Mouse (Mus musculus) bone marrow, adult 2 months (tissue): ENCODE data around the gene Ttll3.

ENCODE experiments used
- CTCF ChIP-seq: fragments of 200-500 bp; IDR thresholded peaks from 2 replicates; pipeline ENCODE4 v1.5.1; 2011; ENCODE audit warnings: low read length, control low read depth; ENCODE audit not compliant: control insufficient read depth, insufficient read depth
- POLR2A ChIP-seq: fragments of 200-500 bp; IDR thresholded peaks from 2 replicates; pipeline ENCODE4 v1.6.1; 2011; ENCODE audit warnings: low read depth, mild to moderate bottlenecking, control low read depth, low read length, borderline replicate concordance; ENCODE audit not compliant: control insufficient read depth

GRCm38 (mm10) chr6:113388960-113389359, at the start of gene Ttll3:
- TF ChIP-seq CTCF (no peak), POLR2A (no peak)
